Mouse (Mus musculus) spleen, adult 2 months (tissue): Measurements from ENCODE around the gene Tfap4.
A peak's percentile ranks its signal among the peaks of the same experiment; 100 is the strongest.

ENCODE experiments used
- CTCF ChIP-seq: fragments of 200-500 bp; IDR thresholded peaks from 2 replicates; pipeline ENCODE4 v1.5.1; 2011; ENCODE audit warnings: mild to moderate bottlenecking, inconsistent platforms; ENCODE audit not compliant: insufficient read depth, insufficient read length, insufficient replicate concordance; ENCODE audit errors: extremely low read depth
- POLR2A ChIP-seq: fragments of 200-500 bp; IDR thresholded peaks from 2 replicates; pipeline ENCODE4 v1.6.1; 2011; ENCODE audit warnings: low read depth, low read length, inconsistent platforms

DNA sequence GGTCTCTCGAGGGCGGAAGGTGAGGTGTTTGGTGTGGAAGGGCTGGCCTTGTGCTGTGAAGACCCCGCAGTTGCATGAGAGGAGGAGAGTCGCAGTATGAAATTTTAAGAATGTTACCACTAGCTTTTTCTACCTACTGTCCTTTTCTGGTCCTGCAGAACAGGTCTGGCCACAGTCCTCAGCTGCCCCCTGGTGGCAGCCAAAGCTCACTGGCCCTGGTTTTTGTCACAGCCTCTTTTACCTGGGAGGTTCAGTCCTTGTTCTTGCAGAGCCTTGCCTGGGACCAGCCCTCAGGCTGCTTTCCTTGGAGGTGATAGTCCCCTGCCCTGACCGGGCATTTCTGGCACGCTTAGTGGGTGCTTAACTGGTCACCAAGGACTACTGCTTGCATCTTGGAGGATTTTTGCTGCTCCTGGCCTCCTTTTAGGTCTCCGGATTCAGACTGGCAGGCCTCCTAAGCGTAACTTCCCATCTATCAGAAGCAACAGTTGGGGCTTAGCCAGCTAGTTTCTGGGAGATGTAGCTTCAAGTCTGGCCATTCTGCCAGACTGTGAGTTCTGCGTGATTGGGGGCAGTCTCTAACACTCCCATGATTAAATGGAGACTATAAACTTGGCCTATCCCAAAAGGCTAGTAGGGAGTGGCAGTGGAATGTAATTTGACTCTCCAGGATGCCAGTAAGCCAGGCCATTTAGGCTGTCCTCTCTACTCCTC, 48.3 kb upstream of the Tfap4 start:
- TF ChIP-seq CTCF (peak; percentile 99), POLR2A (no peak)
